Mouse (Mus musculus) thymus, postnatal 10 days (tissue): Measurements from ENCODE around the gene Pisd.
"Not testable (repeated sequence)": the region's sequence is repeated elsewhere in the genome, so short reads cannot be mapped to it uniquely, and the experiment has no call there.

Source experiments
- DNase-seq, 2 experiments: peaks; one replicate each; pipeline ENCODE4 v3.0.0; 2021; ENCODE audit warnings: low spot score in 2 of 2

The Pisd gene

GRCm38 (mm10) chr5:32745705-32746655, 39.5 kb downstream of the Pisd start:
- DNase-seq, result no peak

- DNase-seq, result peak in 1 of 2 experiments; percentile 49
Observed at GRCm38 (mm10) chr5:32742149-32742548, 43.3 kb downstream of the Pisd start.

GRCm38 (mm10) chr5:32741377-32741776, 44.1 kb downstream of the Pisd start:
- not testable (repeated sequence) for DNase-seq

- DNase-seq, result not testable (repeated sequence)
Observed at GRCm38 (mm10) chr5:32740850-32741249, 44.6 kb downstream of the Pisd start.

- DNase-seq, result no peak
Observed at GRCm38 (mm10) chr5:32740138-32740537, 45.3 kb downstream of the Pisd start.

- DNase-seq, result not testable (repeated sequence)
Observed at GRCm38 (mm10) chr5:32736770-32737169, 48.7 kb downstream of the Pisd start.

- DNase-seq, result no peak
Observed at GRCm38 (mm10) chr5:32735779-32736178, 49.7 kb downstream of the Pisd start.

GRCm38 (mm10) chr5:32733892-32734291, 51.6 kb downstream of the Pisd start:
- DNase-seq, result not testable (repeated sequence)

- no peak for DNase-seq
Observed at GRCm38 (mm10) chr5:32728851-32729250, 56.6 kb downstream of the Pisd start.

- DNase-seq, result no peak
Observed at GRCm38 (mm10) chr5:32728300-32728699, 57.1 kb downstream of the Pisd start.

- DNase-seq, result not testable (repeated sequence)
Observed at GRCm38 (mm10) chr5:32725397-32725796, 60.0 kb downstream of the Pisd start.

GRCm38 (mm10) chr5:32723981-32724380, 61.5 kb downstream of the Pisd start:
- no peak for DNase-seq

GRCm38 (mm10) chr5:32722711-32723110, 62.7 kb downstream of the Pisd start:
- DNase-seq, result not testable (repeated sequence)

GRCm38 (mm10) chr5:32722263-32722662, 63.2 kb downstream of the Pisd start:
- no peak for DNase-seq

GRCm38 (mm10) chr5:32721316-32721715, 64.1 kb downstream of the Pisd start:
- no peak for DNase-seq

- DNase-seq, result no peak
Observed at GRCm38 (mm10) chr5:32720416-32720815, 65.0 kb downstream of the Pisd start.

- DNase-seq, result no peak
Observed at GRCm38 (mm10) chr5:32718916-32719315, 66.5 kb downstream of the Pisd start.

GRCm38 (mm10) chr5:32717726-32718125, 67.7 kb downstream of the Pisd start:
- no peak for DNase-seq

- peak; percentile 83 to 87 for DNase-seq
Observed at GRCm38 (mm10) chr5:32713703-32714467, 71.6 kb downstream of the Pisd start.

GRCm38 (mm10) chr5:32713042-32713702, 72.3 kb downstream of the Pisd start:
- no peak for DNase-seq

- no peak for DNase-seq
Observed at GRCm38 (mm10) chr5:32712221-32713041, 73.0 kb downstream of the Pisd start.
